Mouse (Mus musculus) ES-E14 (cell line): ENCODE data around the gene Arrb1.

Source experiments
- CHD2 ChIP-seq: IDR thresholded peaks from 2 replicates; pipeline ENCODE4 v1.6.1; 2014; ENCODE audit warnings: mild to moderate bottlenecking, low read depth, low read length, inconsistent platforms
- HCFC1 ChIP-seq: IDR thresholded peaks from 2 replicates; pipeline ENCODE4 v1.6.1; 2012; ENCODE audit warnings: low read length, inconsistent platforms, borderline replicate concordance; ENCODE audit not compliant: insufficient read depth
- ZC3H11A ChIP-seq: IDR thresholded peaks from 2 replicates; pipeline ENCODE4 v1.6.1; 2012; ENCODE audit warnings: low read depth, mild to moderate bottlenecking, inconsistent platforms, low read length, borderline replicate concordance
- ZNF384 ChIP-seq: IDR thresholded peaks from 2 replicates; pipeline ENCODE4 v1.6.1; 2012; ENCODE audit warnings: low read depth, low read length, inconsistent platforms

DNA sequence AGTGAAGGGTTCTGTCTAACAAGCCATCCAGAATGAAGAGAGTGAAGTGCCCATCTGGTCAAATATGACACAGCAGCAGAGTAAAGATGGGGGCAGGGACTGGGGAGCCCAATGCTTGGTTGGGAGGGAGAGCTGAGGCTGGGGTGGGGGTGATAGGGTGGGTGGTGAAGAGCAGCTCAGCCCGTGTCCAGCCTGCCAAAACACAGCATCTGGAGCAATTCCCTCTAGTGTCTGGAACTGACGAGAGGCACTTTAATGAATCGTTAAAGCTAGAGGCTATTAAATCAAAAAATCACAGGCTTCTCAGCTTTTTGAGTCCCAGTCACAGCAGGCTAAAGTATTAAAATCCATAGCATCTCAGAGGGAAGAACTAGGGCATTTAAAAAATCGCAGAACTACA is 114.3 kb downstream of the Arrb1 start:
- TF ChIP-seq ZC3H11A (no peak), CHD2 (no peak), ZNF384 (no peak), HCFC1 (no peak)
